Mouse (Mus musculus) fat pad, adult 2 months (tissue): ENCODE results near the gene Rnf26.

ENCODE experiments used
- DNase-seq: peaks from one replicate; pipeline ENCODE4 v3.0.0-alpha.2; 2011; ENCODE audit warnings: low read depth, low spot score; ENCODE audit errors: extremely low read depth

Rnf26 gene

GRCm38 (mm10) chr9:44075996-44076763 is 37.1 kb downstream of the Rnf26 start:
- no peak for DNase-seq

- no peak for DNase-seq
Observed at GRCm38 (mm10) chr9:44075276-44075995, 37.9 kb downstream of the Rnf26 start.

- no peak for DNase-seq
Observed at GRCm38 (mm10) chr9:44074395-44075275, 38.7 kb downstream of the Rnf26 start.

GRCm38 (mm10) chr9:44073115-44073514 is 40.2 kb downstream of the Rnf26 start:
- DNase-seq: no peak

- no peak for DNase-seq
Observed at GRCm38 (mm10) chr9:44072599-44072915, 40.8 kb downstream of the Rnf26 start.

GRCm38 (mm10) chr9:44071914-44072598 is 41.3 kb downstream of the Rnf26 start:
- no peak for DNase-seq

GRCm38 (mm10) chr9:44070844-44071231 is 42.5 kb downstream of the Rnf26 start:
- no peak for DNase-seq

GRCm38 (mm10) chr9:44070113-44070843 is 43.0 kb downstream of the Rnf26 start:
- no peak for DNase-seq

GRCm38 (mm10) chr9:44069252-44069651 is 44.1 kb downstream of the Rnf26 start:
- no peak for DNase-seq

GRCm38 (mm10) chr9:44067960-44068330 is 45.4 kb downstream of the Rnf26 start:
- DNase-seq: no peak

GRCm38 (mm10) chr9:44067241-44067959 is 45.9 kb downstream of the Rnf26 start:
- DNase-seq: no peak

- DNase-seq: peak; percentile 56
Observed at GRCm38 (mm10) chr9:44066785-44067225, 46.5 kb downstream of the Rnf26 start, which contains the start of gene Usp2. Gene Usp2 (plus strand): TSS chr9:44067021.

- DNase-seq: no peak
Observed at GRCm38 (mm10) chr9:44065177-44065576, 48.1 kb downstream of the Rnf26 start.

GRCm38 (mm10) chr9:44058606-44059005 is 54.7 kb downstream of the Rnf26 start:
- no peak for DNase-seq

- DNase-seq: no peak
Observed at GRCm38 (mm10) chr9:44053936-44054335, 59.4 kb downstream of the Rnf26 start.

GRCm38 (mm10) chr9:44052855-44053254 is 60.5 kb downstream of the Rnf26 start:
- no peak for DNase-seq

- no peak for DNase-seq
Observed at GRCm38 (mm10) chr9:44049381-44050165, 63.7 kb downstream of the Rnf26 start.

- DNase-seq: no peak
Observed at GRCm38 (mm10) chr9:44048541-44049380, 64.6 kb downstream of the Rnf26 start.
